Mouse (Mus musculus) kidney, adult 2 months (tissue): ENCODE results near the gene Cckbr. TPM values are rescaled to one million over a fixed set of nuclear protein-coding genes. Genes with fewer than 3 reads are reported as not detected.

Experiments used
- DNase-seq: peaks from one replicate; pipeline ENCODE4 v3.0.0; 2021
- H3K27ac ChIP-seq: fragments of 200-500 bp; 2 replicates; pipeline ENCODE4 v1.5.1; 2012; ENCODE audit warnings: low read depth, low read length, control low read depth, inconsistent platforms; ENCODE audit not compliant: insufficient read depth
- H3K27me3 ChIP-seq: fragments of 200-500 bp; replicated peaks from 2 replicates; pipeline ENCODE4 v1.6.1; 2012; ENCODE audit warnings: mild to moderate bottlenecking, moderate library complexity, low read length, inconsistent platforms; ENCODE audit not compliant: control insufficient read depth, insufficient read depth
- H3K36me3 ChIP-seq: fragments of 200-500 bp; 2 replicates; pipeline ENCODE4 v1.6.1; 2012; ENCODE audit warnings: mild to moderate bottlenecking, moderate library complexity, low read length, inconsistent platforms; ENCODE audit not compliant: control insufficient read depth, insufficient read depth
- H3K4me1 ChIP-seq: fragments of 200-500 bp; 2 replicates; pipeline ENCODE4 v1.6.1; 2011; ENCODE audit warnings: low read length; ENCODE audit not compliant: control insufficient read depth, insufficient read depth
- H3K4me3 ChIP-seq: fragments of 200-500 bp; 2 replicates; pipeline ENCODE4 v1.5.1; 2011; ENCODE audit warnings: mild to moderate bottlenecking, low read depth, low read length, control low read depth; ENCODE audit not compliant: insufficient read depth
- CTCF ChIP-seq: fragments of 200-500 bp; conservative IDR thresholded peaks from 2 replicates; pipeline ENCODE4 v1.5.1; 2011; ENCODE audit warnings: low read depth, mild to moderate bottlenecking, control low read depth, low read length, moderate library complexity, mixed read lengths; ENCODE audit not compliant: insufficient read depth, insufficient read length
- POLR2A ChIP-seq: fragments of 200-500 bp; IDR thresholded peaks from one replicate; pipeline ENCODE4 v1.6.1; 2011; ENCODE audit warnings: low read depth, low read length, control low read depth
- WGBS: fragments of 180-500 bp; shearing (Covaris S2); methylation state at CpG from one replicate; pipeline ENCODE4 v1.1.7; 2018; 5-methylcytosine and 5-hydroxymethylcytosine counted together
- polyA plus RNA-seq: library from polyadenylated mRNA; depleted of rRNA; stranded (reverse); fragments of >200 nt; gene quantifications from 2 replicates; pipeline ENCODE4 v1.2.3, GENCODE M21; 2012

Cckbr gene
- polyA plus RNA-seq, 1 experiment = 0.14 TPM

DNA sequence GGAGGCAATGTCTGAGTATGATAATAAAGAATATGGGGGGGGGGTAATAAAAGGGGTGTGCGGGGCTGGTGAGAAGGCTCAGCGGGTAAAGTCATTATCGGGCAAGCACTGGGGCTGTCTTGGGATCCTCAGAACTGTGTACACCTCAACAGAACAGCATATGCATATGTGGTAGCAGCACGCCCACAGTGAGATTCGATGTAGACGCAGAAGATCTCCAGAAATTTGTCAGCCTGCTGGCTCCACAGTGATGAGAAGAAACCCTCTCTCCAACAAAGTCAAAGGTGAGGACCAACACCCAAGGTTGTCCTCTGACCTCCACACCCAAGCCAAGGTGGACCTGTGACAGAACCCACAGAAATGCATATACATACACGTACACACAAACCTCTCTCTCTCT, 9.0 kb upstream of the Cckbr start:
- TF ChIP-seq POLR2A (no peak), CTCF (no peak)
- Histone ChIP-seq H3K27me3 (no peaks in the 10 kb centered on the region; the same call in 1 of the 2 replicates), H3K4me3 (no peak overlapping the region), H3K36me3 (no peaks in the 10 kb centered on the region), H3K4me1 (no peaks in the 10 kb centered on the region), H3K27ac (no peak overlapping the region)
- WGBS = 94% methylated on average over 7 of the region's 7 CpGs
- DNase-seq = no peak

DNA sequence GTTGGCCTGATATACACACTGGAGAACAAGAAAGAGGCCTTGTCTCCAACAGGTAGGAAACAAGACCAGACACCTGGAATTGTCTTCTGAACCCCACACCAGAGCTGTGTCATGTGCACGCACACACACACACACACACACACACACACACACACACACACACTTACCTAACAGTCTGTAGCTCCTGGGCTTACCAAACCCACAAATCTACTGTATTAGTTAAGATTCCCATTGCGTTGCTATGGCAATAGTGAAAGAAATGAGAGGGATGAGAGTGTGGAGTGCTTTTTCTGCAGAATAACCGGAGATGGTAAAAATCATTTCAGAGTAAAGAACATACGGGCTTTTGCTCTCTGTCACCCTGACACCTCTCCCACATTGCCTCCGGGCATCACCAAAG, 7.4 kb upstream of the Cckbr start:
- TF ChIP-seq CTCF = no peak
- no peak for TF ChIP-seq POLR2A

DNA sequence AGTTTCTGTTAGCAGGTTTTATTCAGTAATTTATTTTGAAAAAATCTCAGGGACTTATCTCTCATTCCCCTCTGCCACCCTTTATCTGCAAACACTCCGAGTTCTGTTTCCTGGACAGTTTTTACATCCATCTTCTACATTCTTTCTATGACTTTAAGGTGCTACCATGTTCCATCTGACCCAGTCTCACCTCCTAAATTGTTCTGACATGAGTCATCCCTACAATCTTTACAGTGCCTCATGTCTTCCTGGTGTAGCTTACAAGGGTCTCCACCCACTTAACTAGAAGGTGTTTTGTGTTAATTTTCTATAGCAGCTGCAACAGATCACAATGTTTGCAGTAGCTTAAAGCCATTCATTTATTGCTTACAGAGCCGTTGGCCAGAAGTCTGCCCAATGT, 4.6 kb upstream of the Cckbr start:
- no peak for DNase-seq
- Histone ChIP-seq H3K27me3 (peaks cover 2% of the 10 kb centered on the region), H3K27ac (no peak overlapping the region), H3K36me3 (no peaks in the 10 kb centered on the region), H3K4me1 (no peaks in the 10 kb centered on the region), H3K4me3 (no peak overlapping the region)
- 31% methylated on average over 2 of the region's 2 CpGs for WGBS
- TF ChIP-seq POLR2A (no peak), CTCF (no peak)

More for the DNA sequence above, 7.4 kb upstream of the Cckbr start:
- DNase-seq = no peak
- Histone ChIP-seq H3K27ac (no peak overlapping the region), H3K4me3 (no peak overlapping the region), H3K27me3 (no peaks in the 10 kb centered on the region; the same call in 1 of the 2 replicates), H3K4me1 (no peaks in the 10 kb centered on the region), H3K36me3 (no peaks in the 10 kb centered on the region)
- 85% methylated on average over 5 of the region's 5 CpGs for WGBS

DNA sequence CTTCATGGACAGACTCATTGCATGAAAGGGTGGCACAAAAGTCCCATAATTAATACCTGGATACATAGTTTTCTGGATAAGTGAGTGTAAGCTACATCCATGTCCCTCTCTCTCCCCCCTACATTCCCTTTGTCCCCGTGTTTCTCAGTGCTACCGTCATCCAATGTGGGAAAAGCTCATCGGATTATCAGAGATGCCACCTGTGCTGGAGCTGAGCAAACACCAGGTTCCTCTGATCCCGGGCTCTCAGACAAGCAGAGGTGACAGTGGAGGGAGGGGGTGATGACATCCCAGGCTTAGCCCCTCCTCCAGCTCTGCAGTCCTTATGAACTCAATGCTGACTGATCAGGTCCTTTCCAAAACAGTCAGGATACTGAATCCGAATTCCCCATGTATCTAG, 1.2 kb upstream of the Cckbr start:
- no peaks in the 10 kb centered on the region for H3K4me1 ChIP-seq
- H3K36me3 ChIP-seq = no peaks in the 10 kb centered on the region
- 43% methylated on average over 5 of the region's 5 CpGs for WGBS
- DNase-seq = no peak
- TF ChIP-seq POLR2A = no peak
- TF ChIP-seq CTCF = no peak
- H3K27me3 ChIP-seq = peaks cover 4% of the 10 kb centered on the region
- no peak overlapping the region for H3K4me3 ChIP-seq
- H3K27ac ChIP-seq = no peak overlapping the region

DNA sequence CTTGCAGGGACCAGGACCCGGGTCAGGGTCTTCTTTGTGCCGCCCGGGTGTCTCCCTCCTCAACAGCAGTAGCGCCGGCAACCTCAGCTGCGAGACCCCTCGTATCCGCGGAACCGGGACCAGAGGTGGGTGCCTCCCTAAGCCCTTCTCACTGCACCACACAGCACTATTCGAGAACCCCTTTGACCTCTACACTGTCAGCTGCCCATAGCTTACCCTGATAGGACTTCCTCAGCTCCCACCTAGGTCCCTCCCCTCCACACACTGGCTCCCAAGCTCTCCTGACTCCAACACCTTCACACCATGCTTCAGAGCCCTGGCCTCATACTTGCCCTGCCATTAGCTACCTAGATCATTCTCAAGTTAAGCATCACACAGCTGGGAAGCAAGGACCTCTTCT, 520 bp downstream of the Cckbr start:
- H3K4me3 ChIP-seq = no peak overlapping the region
- peaks cover 4% of the 10 kb centered on the region for H3K27me3 ChIP-seq
- H3K36me3 ChIP-seq = no peaks in the 10 kb centered on the region
- no peak for DNase-seq
- TF ChIP-seq POLR2A (no peak), CTCF (no peak)
- 3% methylated on average over 11 of the region's 11 CpGs for WGBS
- H3K4me1 ChIP-seq = no peaks in the 10 kb centered on the region
- H3K27ac ChIP-seq = no peak overlapping the region

DNA sequence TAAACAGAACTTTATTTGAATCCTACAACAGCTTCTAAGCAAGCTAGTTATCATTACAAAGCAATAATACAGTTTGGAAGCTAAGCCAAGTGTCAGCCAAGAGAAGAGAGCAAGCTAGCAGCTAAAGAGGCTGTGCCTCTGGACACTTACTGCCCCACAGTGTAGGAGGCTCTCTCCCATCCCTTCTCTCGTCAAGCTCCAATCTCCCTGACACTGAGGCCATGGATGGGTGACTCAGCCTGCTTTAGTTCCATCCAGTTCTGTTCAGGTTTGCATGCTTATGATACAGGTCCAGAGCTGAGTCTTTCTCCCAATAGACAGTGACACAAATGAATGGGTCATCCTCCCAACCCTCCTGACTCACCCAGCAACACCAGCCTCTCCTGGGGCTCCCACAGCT, 6.5 kb downstream of the Cckbr start:
- Histone ChIP-seq H3K4me3 (no peak overlapping the region), H3K27me3 (no peaks in the 10 kb centered on the region), H3K4me1 (no peaks in the 10 kb centered on the region), H3K27ac (no peak overlapping the region), H3K36me3 (no peaks in the 10 kb centered on the region)
- no peak for TF ChIP-seq CTCF
- TF ChIP-seq POLR2A = no peak
- no peak for DNase-seq
- 33% methylated on average over 1 of the region's 1 CpGs for WGBS

DNA sequence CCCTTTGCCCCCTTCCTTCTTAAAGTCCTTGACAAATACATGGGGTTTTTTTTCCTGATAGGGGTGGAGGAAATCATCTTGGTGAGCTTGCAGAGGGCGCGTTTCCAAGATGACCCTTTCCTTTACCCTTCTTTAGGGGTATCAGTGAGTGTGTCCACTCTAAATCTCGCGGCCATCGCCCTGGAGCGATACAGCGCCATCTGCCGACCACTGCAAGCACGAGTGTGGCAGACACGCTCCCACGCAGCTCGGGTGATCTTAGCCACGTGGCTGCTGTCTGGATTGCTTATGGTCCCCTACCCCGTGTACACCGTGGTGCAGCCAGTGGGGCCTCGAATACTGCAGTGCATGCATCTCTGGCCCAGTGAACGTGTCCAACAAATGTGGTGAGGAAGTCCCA, 8.3 kb downstream of the Cckbr start:
- TF ChIP-seq CTCF (no peak), POLR2A (no peak)
- H3K27me3 ChIP-seq = no peaks in the 10 kb centered on the region
- H3K4me1 ChIP-seq = no peaks in the 10 kb centered on the region
- 81% methylated on average over 17 of the region's 17 CpGs for WGBS
- no peak overlapping the region for H3K27ac ChIP-seq
- no peak overlapping the region for H3K4me3 ChIP-seq
- no peaks in the 10 kb centered on the region for H3K36me3 ChIP-seq
- no peak for DNase-seq

DNA sequence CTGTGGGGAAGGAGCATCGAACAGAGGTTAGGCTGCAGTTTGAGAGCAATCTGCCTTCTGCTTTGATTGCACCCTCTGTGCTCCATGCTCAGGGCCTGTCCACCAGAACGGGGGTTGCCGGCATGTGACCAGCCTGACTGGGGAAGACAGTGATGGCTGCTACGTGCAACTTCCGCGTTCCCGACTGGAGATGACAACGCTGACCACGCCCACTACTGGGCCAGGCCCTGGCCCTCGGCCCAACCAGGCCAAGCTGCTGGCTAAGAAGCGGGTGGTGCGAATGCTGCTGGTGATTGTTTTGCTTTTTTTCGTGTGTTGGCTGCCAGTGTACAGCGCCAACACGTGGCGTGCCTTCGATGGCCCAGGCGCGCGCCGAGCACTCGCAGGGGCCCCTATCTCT, 9.3 kb downstream of the Cckbr start:
- TF ChIP-seq CTCF (no peak), POLR2A (no peak)
- WGBS = 88% methylated on average over 22 of the region's 22 CpGs
- Histone ChIP-seq H3K27ac (no peak overlapping the region), H3K4me1 (no peaks in the 10 kb centered on the region), H3K27me3 (no peaks in the 10 kb centered on the region), H3K4me3 (no peak overlapping the region), H3K36me3 (no peaks in the 10 kb centered on the region)
- no peak for DNase-seq
